Mouse (Mus musculus): ENCODE measurements around the gene Hacl1.

Gene Hacl1

DNA sequence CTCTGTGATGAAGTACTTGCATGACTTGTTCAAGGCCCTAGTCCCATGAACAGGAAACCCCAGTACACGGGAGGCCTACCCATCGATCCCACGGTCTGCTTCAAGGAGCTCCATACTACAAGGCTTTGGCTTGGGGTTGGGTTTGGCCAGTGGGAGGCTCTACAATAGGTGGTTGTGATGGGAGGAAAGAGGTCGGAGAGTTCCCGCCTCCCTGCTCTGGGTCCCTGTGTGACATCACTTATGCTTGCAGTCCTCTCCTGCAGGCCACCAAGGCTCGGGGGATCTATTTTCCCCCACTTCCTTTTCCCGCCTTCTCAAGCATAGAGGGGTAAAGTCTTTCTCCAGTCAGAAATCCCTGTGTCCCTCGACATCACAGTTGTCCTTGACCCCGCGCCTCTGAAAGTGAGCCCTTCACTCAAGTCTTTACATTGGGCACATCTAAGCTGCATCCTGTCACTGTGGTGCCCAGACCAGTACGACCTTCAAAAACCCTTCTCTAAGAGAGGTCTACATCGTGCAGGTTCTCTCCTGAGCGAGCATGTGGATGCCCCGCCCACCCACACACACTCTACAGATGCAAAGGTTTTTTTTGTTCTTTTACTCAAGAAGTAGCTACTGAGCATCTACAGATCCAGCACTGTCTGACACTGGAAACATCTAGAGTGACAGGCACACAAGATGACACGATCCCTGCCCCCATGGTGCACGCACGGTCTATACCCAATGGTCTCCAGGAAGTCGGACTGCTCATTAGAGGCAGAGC is 66.0 kb downstream of the Hacl1 start:
- CTCF ChIA-PET: interaction anchor here in 1 of 4 experiments (0.6 to 1.0 kb wide), 2 partner anchors 37 to 102 kb away, joined by 3 to 5 read pairs; no protein-coding TSS in a partner anchor
- POLR2A ChIA-PET: interaction anchor here in 1 of 4 experiments (1.4 kb wide), 1 partner anchor 22 kb away, joined by 3 read pairs; no protein-coding TSS in a partner anchor

DNA sequence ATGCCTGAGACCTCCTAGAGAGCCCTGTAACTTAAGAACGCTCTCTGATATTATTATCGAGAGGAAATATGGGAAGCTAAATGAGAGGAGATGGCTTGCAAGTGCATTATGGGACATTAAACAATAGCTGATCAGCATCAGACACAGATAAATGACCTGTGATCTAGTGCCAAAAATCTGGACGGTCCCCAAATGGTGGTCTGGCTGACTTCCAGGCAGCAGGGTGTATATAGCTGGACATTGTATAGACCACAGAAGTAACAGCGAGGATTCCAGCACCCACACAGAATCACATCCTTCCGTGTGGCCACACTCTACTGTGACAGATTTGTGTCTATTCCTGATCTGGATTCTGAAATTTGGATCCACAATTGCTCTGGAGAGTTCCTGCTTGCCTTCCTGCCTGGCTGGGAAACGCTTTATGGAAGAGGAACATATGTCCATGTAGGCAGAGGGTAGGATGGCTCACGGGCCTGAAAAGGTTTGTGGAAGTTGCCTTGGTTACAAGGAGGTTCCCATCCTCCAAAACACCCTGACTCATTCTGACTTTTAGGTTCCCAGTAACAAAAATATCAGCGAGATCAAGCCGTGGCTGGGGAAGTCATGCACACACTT is 68.4 kb downstream of the Hacl1 start:
- ChIA-PET CTCF (no interaction called here), POLR2A (interaction anchor here in 1 of 4 experiments (0.5 to 1.0 kb wide), 3 partner anchors 14 to 24 kb away, joined by 3 read pairs; no protein-coding TSS in a partner anchor)

DNA sequence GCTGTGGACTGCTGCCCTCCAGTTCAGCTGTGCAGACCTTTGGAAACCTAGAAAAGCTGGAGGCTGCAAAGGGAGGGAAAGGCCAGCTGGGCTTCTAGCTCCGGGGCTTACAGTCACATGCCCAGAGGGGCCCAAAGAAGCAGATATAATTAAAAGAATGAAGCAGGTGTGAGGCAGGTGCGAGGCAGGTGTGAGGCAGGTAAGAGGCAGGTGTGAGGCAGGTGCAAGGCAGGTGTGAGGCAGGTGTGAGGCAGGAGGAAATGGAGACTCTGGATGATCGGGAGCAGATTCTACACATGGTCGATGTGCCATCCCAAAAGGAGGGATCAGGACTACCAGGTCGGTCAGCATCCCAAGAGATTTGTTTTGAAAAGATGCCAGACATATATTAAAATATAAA is 69.7 kb downstream of the Hacl1 start:
- ChIA-PET CTCF (no interaction called here), POLR2A (interaction anchor here in 1 of 4 experiments (0.5 kb wide), 1 partner anchor 157 kb away, joined by 5 read pairs; no protein-coding TSS in a partner anchor)

DNA sequence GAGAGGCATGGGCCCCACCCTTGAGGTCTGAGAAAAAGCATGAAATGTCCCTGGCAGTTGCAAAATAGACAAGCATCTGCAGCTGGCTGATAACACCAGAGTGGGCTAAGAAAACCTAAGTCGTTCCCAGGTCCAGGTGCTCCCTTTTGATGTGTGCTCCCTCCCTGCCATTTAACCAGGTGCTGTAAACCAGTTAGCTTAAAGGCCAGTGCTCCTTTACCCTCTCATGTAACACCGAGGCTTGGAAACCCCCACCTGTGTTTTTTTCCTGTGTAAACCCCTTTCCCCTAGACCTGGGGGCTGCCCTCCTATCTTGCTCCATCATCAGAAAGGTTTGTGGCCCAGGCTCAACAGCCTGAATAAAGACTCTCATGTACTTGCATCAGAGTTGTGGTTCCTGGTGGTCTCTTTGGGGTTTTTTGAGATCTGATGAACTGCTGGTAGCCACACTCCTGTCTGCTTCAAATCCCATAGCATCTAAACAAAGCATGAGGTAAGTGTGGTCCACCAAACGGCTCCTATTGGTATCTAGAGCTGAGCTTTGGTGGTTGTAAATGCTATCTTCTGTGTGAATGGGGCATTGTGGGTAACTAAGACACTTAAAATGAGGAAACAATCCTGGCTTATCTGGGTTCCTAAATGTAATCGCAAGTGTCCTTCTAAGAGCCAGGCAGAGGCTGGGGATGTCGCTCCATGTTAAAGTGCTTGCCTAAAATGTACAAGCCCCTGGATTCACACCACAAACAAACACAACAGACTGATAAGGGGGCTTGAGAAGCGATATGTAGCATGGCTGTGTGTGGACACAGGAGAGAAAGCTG is 70.7 kb downstream of the Hacl1 start:
- CTCF ChIA-PET: no interaction called here
- POLR2A ChIA-PET: no interaction called here

DNA sequence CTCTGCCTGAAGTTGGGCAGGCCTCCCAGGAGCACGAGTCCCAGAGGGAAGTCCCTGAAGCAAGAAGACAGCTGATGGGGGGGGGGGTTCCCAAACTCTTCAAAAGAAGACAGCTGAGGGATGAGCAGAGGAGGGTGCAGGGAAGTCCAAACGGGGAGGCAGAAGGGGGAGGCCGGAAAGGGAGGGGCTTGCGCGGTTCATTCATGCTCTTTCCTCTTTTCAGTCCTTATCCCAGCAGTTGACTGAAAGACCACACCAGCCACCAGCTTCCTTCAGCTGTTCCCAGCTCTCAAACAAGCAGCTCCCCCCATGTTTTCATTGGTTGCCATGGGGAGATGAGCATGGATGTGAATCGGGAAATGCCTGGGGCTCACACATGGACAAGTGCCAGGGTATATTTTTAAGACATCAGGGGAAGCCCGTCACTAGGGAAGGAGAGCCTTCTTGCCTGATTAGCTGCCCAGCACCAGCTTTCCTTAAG is 71.9 kb downstream of the Hacl1 start:
- POLR2A ChIA-PET: interaction anchor here in 2 of 4 experiments (0.6 to 1.6 kb wide), 2 partner anchors 9 to 40 kb away, joined by 3 read pairs; no protein-coding TSS in a partner anchor
- CTCF ChIA-PET: interaction anchor here in 1 of 4 experiments (0.8 kb wide), 1 partner anchor 97 kb away, joined by 5 read pairs; no protein-coding TSS in a partner anchor

DNA sequence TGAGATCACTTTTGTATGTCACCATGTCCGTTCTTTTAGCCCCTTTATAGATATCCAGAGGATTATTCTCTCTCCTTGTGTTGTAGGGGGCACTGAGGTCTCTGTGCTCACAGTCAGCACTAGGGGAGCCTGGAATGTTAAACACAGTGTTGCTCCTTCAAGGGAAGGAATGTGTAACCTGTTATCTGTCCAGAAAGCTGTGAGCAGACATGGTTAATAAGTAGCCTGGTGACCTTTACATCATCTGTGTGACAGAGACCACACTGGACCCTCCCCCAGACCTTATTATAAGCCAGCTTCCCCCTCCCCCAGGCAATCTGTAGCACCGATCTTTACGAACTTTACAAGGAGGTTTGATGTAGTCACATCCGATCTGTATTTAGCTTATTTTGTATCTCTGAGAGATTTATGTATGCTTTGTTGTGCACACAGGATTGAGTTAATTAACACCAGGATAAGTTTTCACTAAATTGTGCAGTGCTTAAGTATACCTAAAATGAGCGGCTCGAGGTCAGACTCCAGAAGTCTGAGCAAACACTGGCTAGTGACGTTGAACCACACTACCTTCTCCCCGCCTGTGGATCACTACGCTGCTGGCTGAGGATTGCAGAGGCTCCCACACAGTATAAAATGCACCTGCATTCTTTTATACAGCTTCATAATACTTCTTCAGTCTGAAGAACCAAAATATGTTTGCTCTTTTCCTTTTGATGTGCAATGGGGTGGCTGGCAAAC is 75.4 kb downstream of the Hacl1 start:
- CTCF ChIA-PET: interaction anchor here in 1 of 4 experiments (0.6 to 1.5 kb wide), 2 partner anchors 10 to 29 kb away, joined by 4 to 5 read pairs; no protein-coding TSS in a partner anchor
- POLR2A ChIA-PET: interaction anchor here in 1 of 4 experiments (0.6 to 1.0 kb wide), 2 partner anchors 22 to 600 kb away, joined by 3 to 5 read pairs; no protein-coding TSS in a partner anchor

DNA sequence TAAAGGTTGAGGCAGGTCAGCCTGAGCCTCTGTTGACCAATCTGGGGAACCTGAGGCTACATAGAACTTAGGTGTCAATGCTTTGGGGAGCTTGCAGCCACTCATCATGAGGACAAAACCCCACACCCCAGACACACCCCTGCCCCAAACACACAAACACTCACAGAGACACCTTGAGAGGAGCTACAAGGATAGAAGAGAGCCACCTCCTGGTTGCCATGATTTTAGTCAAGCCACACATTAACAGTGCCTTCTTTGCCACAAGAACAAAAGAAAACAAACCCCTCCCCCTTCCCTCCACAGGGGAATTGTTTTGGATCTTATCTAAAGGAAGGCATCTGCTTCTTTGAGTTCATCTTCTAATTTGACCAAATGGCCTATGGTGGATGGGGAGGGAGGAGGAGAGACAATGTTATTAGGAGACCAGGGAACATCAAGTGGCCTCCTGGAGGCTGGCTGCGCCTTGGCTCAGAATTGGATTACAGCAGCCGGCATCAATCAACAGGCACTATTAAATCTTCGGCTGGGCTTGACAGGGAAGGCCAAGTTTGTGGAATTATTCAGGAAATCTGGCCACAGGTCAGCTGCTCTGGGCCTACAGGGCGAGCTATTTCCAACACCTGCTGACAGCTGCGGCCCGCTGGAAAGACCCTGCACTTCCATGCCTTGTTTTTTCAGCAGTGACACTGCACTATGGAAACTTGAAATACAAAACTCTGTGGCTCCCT is 76.5 kb downstream of the Hacl1 start:
- CTCF ChIA-PET: interaction anchor here in 3 of 4 experiments (0.6 to 1.5 kb wide), 4 partner anchors 9 to 92 kb away, joined by 3 to 5 read pairs (median 4); no protein-coding TSS in a partner anchor

DNA sequence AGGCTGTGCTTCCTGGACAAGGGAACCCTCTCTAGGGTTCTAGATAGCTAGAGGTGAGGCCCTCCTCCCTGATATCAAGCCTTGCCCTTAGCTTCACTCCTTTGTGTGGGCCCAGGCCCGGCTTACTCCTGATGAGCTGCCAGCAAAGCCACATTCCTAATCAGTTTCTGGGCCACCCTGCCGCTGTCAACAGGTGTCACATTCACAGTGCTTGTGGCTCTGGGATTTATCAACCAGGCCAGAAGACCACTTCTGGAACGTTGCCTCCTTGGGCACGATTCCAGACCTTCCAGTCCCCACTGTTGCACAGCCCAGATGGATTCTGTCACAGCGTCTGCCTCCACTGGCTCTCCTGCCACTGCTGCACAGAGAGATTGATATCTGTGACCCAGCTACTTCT is 80.2 kb downstream of the Hacl1 start:
- POLR2A ChIA-PET: no interaction called here
- CTCF ChIA-PET: interaction anchor here in 1 of 4 experiments (1.5 kb wide), 1 partner anchor 236 kb away, joined by 3 read pairs; no protein-coding TSS in a partner anchor

More for the DNA sequence above, 76.5 kb downstream of the Hacl1 start:
- POLR2A ChIA-PET: interaction anchor here in 1 of 4 experiments (0.5 to 1.0 kb wide), 3 partner anchors 21 to 429 kb away, joined by 3 to 5 read pairs (median 3); no protein-coding TSS in a partner anchor

DNA sequence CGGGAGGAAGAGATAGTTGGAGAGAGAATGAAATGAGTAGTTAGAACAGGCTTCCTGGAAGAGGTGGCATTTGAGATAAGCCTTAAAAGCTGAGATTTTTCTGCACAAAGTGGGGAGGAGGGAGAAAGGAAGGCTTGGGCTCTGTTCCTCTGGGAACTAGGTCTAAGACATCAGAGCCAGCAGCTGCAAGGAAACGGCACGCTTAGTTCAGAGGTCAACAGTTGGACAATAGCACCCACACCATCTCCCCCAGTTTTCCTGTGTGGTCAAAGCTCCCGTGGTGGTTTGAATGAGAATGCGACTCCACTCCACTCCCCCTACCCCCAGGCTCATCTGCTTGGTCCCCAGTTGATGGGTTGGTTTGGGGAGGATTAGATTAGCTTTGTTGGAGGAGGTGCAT is 81.9 kb downstream of the Hacl1 start:
- CTCF ChIA-PET: interaction anchor here in 1 of 4 experiments (0.5 to 0.6 kb wide), 2 partner anchors 101 to 180 kb away, joined by 5 to 6 read pairs; no protein-coding TSS in a partner anchor
- POLR2A ChIA-PET: interaction anchor here in 1 of 4 experiments (0.9 kb wide), 1 partner anchor 13 kb away, joined by 3 read pairs; no protein-coding TSS in a partner anchor

DNA sequence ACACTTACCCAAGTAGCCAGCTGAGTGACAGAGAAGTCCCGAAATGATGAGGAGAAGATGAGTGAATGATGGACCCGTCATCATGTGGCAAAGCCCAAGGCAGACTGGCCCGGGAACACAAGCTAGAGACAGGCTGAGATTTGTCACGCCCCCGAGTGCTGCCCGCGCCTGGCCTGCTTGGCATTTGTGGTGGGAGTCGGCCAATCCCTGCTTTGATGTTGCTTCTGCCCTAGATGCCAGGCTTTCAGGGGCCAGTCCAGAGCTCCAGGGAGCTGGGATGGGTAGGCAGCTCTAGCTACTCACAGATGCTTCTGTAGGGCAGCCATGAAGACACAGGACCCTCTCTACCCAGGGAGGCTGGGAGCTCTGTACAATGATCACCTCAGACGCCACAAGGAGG is 83.3 kb downstream of the Hacl1 start:
- ChIA-PET CTCF (interaction anchor here in 2 of 4 experiments (0.6 to 0.7 kb wide), 3 partner anchors 53 to 1928 kb away, joined by 3 to 5 read pairs (median 3); no protein-coding TSS in a partner anchor), POLR2A (interaction anchor here in 2 of 4 experiments (0.6 to 0.7 kb wide), 3 partner anchors 12 to 85 kb away, joined by 3 to 5 read pairs (median 3); no protein-coding TSS in a partner anchor)

DNA sequence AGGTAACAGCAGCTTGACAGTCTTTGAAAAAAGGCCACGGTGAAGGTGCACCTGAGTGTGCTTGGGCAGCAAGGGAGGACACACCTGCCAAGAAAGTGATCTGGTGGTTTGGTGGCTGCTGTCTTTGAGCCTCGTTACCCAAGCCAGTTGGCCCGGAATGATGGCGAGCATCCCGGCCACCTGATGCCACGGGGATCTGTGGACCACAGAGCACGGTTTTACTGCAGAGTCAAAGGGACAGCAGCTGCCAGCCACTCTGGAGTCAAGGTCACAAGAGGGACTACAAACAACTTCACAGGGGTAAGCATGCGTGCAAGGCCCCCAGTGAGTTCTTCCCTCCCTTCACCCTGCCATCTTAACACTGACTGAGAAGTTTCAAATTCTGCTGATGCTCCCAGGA is 83.8 kb downstream of the Hacl1 start:
- POLR2A ChIA-PET: no interaction called here
- CTCF ChIA-PET: interaction anchor here in 1 of 4 experiments (0.6 to 0.7 kb wide), 2 partner anchors 52 to 208 kb away, joined by 3 to 5 read pairs; no protein-coding TSS in a partner anchor

DNA sequence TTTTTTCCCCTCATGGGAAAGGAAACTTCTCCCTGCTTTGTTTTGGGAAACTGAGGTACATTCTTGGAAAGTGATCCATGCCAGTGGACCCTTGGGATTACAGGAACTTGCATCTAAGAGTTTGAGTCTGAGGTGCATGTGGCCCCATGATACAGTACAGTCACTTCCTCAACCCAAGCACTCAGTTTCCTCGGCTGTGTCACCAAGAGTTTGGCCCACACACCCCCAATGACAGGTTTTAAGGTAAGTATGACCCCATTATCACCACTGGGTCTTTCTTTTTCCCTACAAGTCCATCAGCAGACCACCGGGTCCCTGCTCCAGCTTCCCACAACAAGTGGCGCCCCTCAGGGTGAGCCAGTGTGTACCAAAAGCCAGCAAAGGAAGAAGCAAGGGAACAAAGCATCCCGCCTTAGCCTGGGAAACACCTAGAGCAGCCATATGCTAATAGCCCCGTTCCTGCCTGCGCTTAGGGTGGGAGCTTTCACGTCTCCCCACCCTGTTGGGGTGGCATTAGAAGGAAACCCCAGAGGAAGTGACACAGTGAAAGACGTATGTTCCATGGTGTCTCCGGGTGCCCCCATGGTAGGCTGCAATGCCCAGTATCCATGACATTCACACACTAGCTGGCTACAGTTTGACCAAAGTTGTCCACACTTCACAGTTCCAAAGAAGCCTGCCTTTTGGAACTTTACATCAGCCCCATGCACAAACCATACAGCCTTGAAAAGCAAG is 84.4 kb downstream of the Hacl1 start:
- ChIA-PET POLR2A (no interaction called here), CTCF (no interaction called here)

DNA sequence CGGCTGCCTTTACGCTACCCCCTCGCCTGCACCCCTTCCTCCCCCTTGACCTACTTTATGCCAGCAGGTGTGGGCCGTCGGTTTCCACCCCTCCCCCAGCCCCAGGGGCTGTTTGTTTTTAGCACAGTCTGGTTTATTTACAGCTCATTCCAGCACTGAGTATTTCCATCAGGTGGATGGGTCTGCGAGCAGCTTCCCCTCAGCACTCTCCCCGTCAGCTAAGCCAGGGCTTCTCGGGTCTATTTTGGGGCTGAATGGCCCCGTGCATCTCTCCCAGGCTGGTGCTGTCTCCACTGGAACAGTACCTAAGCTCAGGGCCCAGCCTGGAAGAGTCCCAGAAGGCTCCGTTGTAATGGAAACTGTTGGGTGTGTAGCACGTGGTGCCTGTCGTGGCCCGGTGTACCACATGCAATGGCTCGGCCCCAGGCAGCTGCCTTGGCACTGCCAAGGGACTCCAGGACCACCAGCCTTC is 85.1 kb downstream of the Hacl1 start:
- POLR2A ChIA-PET: interaction anchor here in 1 of 4 experiments (1.5 kb wide), 1 partner anchor 64 kb away, joined by 3 read pairs; no protein-coding TSS in a partner anchor
- CTCF ChIA-PET: interaction anchor here in 2 of 4 experiments (1.3 to 1.5 kb wide), 3 partner anchors 9 to 56 kb away, joined by 3 to 5 read pairs (median 4); no protein-coding TSS in a partner anchor

DNA sequence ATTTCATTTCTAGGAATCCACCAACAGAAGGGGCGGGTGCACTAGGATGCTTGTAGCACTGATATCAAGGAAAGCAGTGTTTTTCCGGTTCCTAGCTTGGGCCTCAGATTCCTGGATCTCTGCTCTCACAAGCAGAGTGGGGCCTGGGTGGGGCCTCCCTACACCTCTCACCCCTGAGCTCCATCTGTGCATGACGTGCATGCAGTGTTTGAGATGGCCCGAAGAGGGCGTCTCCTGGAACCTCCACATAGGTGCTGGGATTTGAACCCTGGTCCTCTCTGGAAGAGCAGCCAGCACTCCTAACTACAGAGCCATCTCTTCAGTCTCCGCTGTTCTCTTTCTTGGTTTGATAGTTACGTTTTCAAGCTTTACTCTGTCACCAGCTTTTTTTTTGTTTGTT is 86.1 kb downstream of the Hacl1 start:
- POLR2A ChIA-PET: interaction anchor here in 1 of 4 experiments (0.5 to 1.5 kb wide), 3 partner anchors 11 to 63 kb away, joined by 3 read pairs; no protein-coding TSS in a partner anchor
- CTCF ChIA-PET: interaction anchor here in 3 of 4 experiments (0.6 to 1.5 kb wide), 13 partner anchors 10 to 231 kb away, joined by 3 to 8 read pairs (median 3); no protein-coding TSS in a partner anchor
